Mouse (Mus musculus): Measurements from ENCODE around the gene Gm14327. TPM values are rescaled to one million over a fixed set of nuclear protein-coding genes. Genes with fewer than 3 reads are reported as not detected.
A peak's percentile ranks its signal among the peaks of the same experiment; 100 is the strongest.
"Not testable (repeated sequence)": the region's sequence is repeated elsewhere in the genome, so short reads cannot be mapped to it uniquely, and the experiment has no call there.

Gm14327 gene
- polyA plus RNA-seq (2015; fragmentation: Nextera tagmentation; extraction: Ambion mirVana), result 4.2 and 5.3 TPM in 2 replicates

GRCm38 (mm10) chr2:177897046-177897578 is at the start of gene Gm14327:
Gm14327 (plus strand) TSS chr2:177897096.
- not testable (repeated sequence) for ATAC-seq (ENCODE audit: low FRiP score, low TSS enrichment); H3K4me3 ChIP-seq (ENCODE audit: low read depth, low read length); H3K9me3 ChIP-seq (ENCODE audit: control insufficient read depth, low read length); H3K36me3 ChIP-seq (ENCODE audit: control insufficient read depth, insufficient read depth, low read length); H3K27ac ChIP-seq (replicated peaks); H3K9ac ChIP-seq (ENCODE audit: low read length); DNase-seq (ENCODE audit: low spot score); H3K4me1 ChIP-seq (replicated peaks; ENCODE audit: control insufficient read depth, insufficient read depth); H3K4me2 ChIP-seq (replicated peaks; ENCODE audit: low read depth); H3K27me3 ChIP-seq (ENCODE audit: control insufficient read depth, insufficient read depth, low read length)
- 35% methylated on average over 7 of the region's 13 CpGs for WGBS

DNA sequence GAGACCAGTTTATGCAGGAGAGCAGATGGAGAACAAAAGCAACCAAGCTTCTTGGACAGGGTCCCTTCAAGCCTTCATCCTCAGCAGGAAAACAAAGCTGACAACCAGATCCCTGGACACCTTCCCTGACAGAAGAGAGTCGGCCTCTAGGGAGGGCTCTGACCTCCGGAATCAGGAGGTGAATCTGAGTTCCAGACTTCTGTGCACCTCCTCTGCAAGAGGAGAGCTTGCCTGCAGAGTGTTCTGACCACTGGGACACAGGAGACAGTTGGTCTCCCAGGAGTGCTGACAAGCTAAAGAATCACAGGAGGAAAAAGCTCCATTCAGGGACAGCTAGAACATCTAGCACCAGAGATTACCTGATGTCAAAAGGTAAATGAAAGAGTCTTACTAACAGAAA is 34.6 kb upstream of the Gm14327 start:
- DNase-seq (ENCODE audit: low spot score); H3K9me3 ChIP-seq (ENCODE audit: control insufficient read depth, low read length); H3K36me3 ChIP-seq (ENCODE audit: control insufficient read depth, insufficient read depth, low read length); H3K27me3 ChIP-seq (ENCODE audit: control insufficient read depth, insufficient read depth, low read length); H3K9ac ChIP-seq (ENCODE audit: low read length); H3K4me3 ChIP-seq (ENCODE audit: low read depth, low read length); H3K4me2 ChIP-seq (replicated peaks; ENCODE audit: low read depth); H3K4me1 ChIP-seq (replicated peaks; ENCODE audit: control insufficient read depth, insufficient read depth); ATAC-seq (ENCODE audit: low FRiP score, low TSS enrichment); H3K27ac ChIP-seq (replicated peaks): not testable (repeated sequence)
- WGBS, result 74% methylated on average over 2 of the region's 2 CpGs

- 91% methylated on average over 11 of the region's 14 CpGs for WGBS
- not testable (repeated sequence) for DNase-seq (ENCODE audit: low spot score); H3K9ac ChIP-seq (ENCODE audit: low read length); H3K36me3 ChIP-seq (ENCODE audit: control insufficient read depth, insufficient read depth, low read length); H3K4me1 ChIP-seq (replicated peaks; ENCODE audit: control insufficient read depth, insufficient read depth); H3K4me2 ChIP-seq (replicated peaks; ENCODE audit: low read depth); ATAC-seq (ENCODE audit: low FRiP score, low TSS enrichment); H3K9me3 ChIP-seq (ENCODE audit: control insufficient read depth, low read length); H3K27ac ChIP-seq (replicated peaks); H3K27me3 ChIP-seq (ENCODE audit: control insufficient read depth, insufficient read depth, low read length); H3K4me3 ChIP-seq (ENCODE audit: low read depth, low read length)
These were observed 9.2 kb upstream of the Gm14327 start for GRCm38 (mm10) chr2:177887743-177888142.

DNA sequence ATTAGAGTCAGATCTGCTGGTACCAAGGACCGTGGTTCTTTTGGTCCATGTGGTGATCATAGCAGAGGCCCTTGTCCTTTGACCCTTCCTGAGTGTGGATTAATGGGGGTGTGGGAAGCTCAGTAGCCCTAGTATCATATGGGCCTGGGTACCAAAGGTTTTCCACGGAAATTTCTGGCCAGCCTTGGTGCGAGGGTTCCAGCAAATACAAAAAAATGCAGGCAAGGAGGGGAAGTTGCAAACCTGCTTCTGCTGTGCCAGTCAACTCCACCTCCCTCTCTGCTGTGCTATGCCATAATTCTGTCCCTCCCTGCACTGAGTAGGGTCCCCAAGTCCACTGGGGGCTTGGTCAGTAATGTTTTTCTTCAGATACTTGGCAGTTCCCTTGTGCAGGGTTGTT is 1.3 kb downstream of the Gm14327 start:
- H3K27ac ChIP-seq (replicated peaks); H3K9ac ChIP-seq (ENCODE audit: low read length); H3K9me3 ChIP-seq (ENCODE audit: control insufficient read depth, low read length); H3K36me3 ChIP-seq (ENCODE audit: control insufficient read depth, insufficient read depth, low read length); H3K4me3 ChIP-seq (ENCODE audit: low read depth, low read length); DNase-seq (ENCODE audit: low spot score); H3K27me3 ChIP-seq (ENCODE audit: control insufficient read depth, insufficient read depth, low read length); H3K4me2 ChIP-seq (replicated peaks; ENCODE audit: low read depth); H3K4me1 ChIP-seq (replicated peaks; ENCODE audit: control insufficient read depth, insufficient read depth); ATAC-seq (ENCODE audit: low FRiP score, low TSS enrichment): not testable (repeated sequence)
- 55% methylated on average over 2 of the region's 3 CpGs for WGBS

- not testable (repeated sequence) for H3K9me3 ChIP-seq (ENCODE audit: control insufficient read depth, low read length); H3K4me3 ChIP-seq (ENCODE audit: low read depth, low read length); H3K36me3 ChIP-seq (ENCODE audit: control insufficient read depth, insufficient read depth, low read length); DNase-seq (ENCODE audit: low spot score); ATAC-seq (ENCODE audit: low FRiP score, low TSS enrichment); H3K4me1 ChIP-seq (replicated peaks; ENCODE audit: control insufficient read depth, insufficient read depth); H3K9ac ChIP-seq (ENCODE audit: low read length); H3K4me2 ChIP-seq (replicated peaks; ENCODE audit: low read depth); H3K27ac ChIP-seq (replicated peaks); H3K27me3 ChIP-seq (ENCODE audit: control insufficient read depth, insufficient read depth, low read length)
- no CpG with 5 or more reads among the region's 12 CpGs for whole genome bisulfite sequencing
These were observed 6.4 kb downstream of the Gm14327 start for GRCm38 (mm10) chr2:177903276-177903675.

DNA sequence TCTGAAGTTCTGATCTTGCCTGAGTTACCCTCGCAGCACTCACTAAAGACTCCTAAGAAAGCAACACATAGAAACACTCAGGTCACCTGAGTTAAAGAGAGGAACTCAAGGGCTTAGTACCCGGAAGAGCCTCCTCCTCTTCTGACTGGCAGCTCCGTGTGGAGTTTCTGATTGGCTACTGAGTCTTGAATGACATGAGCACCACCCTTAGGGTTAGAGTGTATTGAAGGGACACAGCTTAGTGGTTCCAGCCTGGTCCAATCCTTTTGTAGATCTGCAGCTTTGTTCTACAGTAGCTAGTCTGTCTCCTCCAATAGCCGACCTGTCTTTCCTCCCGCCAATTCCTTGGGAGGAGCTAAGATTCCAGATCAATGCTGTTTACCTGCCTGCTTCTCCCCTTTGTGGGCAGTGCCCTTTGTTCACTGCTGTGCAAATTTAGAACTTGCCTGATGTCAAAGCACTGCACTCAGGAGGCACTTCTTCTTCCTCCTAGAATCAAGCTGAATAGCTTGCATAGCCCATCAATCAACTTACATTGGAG is 28.7 kb downstream of the Gm14327 start, which contains the start of gene Zfp972:
Gene Zfp972 (minus strand): TSS at position 51 of the 541 bp plus-strand sequence.
- H3K27me3 ChIP-seq (ENCODE audit: control insufficient read depth, insufficient read depth, low read length); ATAC-seq (ENCODE audit: low FRiP score, low TSS enrichment); H3K27ac ChIP-seq (replicated peaks); H3K4me3 ChIP-seq (ENCODE audit: low read depth, low read length); H3K9ac ChIP-seq (ENCODE audit: low read length); H3K36me3 ChIP-seq (ENCODE audit: control insufficient read depth, insufficient read depth, low read length); H3K4me2 ChIP-seq (replicated peaks; ENCODE audit: low read depth); H3K9me3 ChIP-seq (ENCODE audit: control insufficient read depth, low read length); H3K4me1 ChIP-seq (replicated peaks; ENCODE audit: control insufficient read depth, insufficient read depth): not testable (repeated sequence)
- WGBS, result 56% methylated on average over 4 of the region's 5 CpGs
- DNase-seq (ENCODE audit: low spot score), result peak; percentile 11

Other genes starting within 250 kb of the Gm14327 start
- gene Gm14322, start 137.8 kb upstream of the Gm14327 start, polyA plus RNA-seq (2015; fragmentation: Nextera tagmentation; extraction: Ambion mirVana), result 4.0 and 5.5 TPM in 2 replicates
- 19.8 and 22.5 TPM in 2 replicates for gene Gm14325, start 56.8 kb upstream of the Gm14327 start, polyA plus RNA-seq (2015; fragmentation: Nextera tagmentation; extraction: Ambion mirVana)
- 1.2 and 2.0 TPM in 2 replicates for gene Zfp972, start 28.5 kb downstream of the Gm14327 start, polyA plus RNA-seq (2015; fragmentation: Nextera tagmentation; extraction: Ambion mirVana)
- gene Gm14326, start 60.2 kb downstream of the Gm14327 start, polyA plus RNA-seq (2015; fragmentation: Nextera tagmentation; extraction: Ambion mirVana), result 16.6 and 17.6 TPM in 2 replicates
- 9.2 and 9.9 TPM in 2 replicates for gene Zfp971, start 126.2 kb downstream of the Gm14327 start, polyA plus RNA-seq (2015; fragmentation: Nextera tagmentation; extraction: Ambion mirVana)
- gene Zfp931, start 181.4 kb downstream of the Gm14327 start, polyA plus RNA-seq (2015; fragmentation: Nextera tagmentation; extraction: Ambion mirVana), result 9.3 and 9.6 TPM in 2 replicates
- 1.7 and 2.8 TPM in 2 replicates for gene Phactr3, start 221.9 kb downstream of the Gm14327 start, polyA plus RNA-seq (2015; fragmentation: Nextera tagmentation; extraction: Ambion mirVana)

All from stomach, postnatal 0 days (tissue).